Mouse (Mus musculus) urinary bladder, postnatal 25 days (tissue): ENCODE measurements around the gene Ube2f.

Experiments
- DNase-seq: peaks from one replicate; pipeline ENCODE4 v3.0.0; 2022; ENCODE audit warnings: low spot score

Gene Ube2f

GRCm38 (mm10) chr1:91249564-91250414 is at the start of gene Ube2f:
TSS of gene Ube2f (plus strand) at chr1:91250304.
- peak; percentile 82 for DNase-seq

GRCm38 (mm10) chr1:91201122-91201521 is 49.0 kb upstream of the Ube2f start:
- DNase-seq = no peak

- DNase-seq = no peak
Measured at GRCm38 (mm10) chr1:91204221-91204765, 45.8 kb upstream of the Ube2f start.

GRCm38 (mm10) chr1:91205651-91206050 is 44.5 kb upstream of the Ube2f start:
- DNase-seq = no peak

GRCm38 (mm10) chr1:91206336-91206735 is 43.8 kb upstream of the Ube2f start:
- no peak for DNase-seq

- no peak for DNase-seq
Measured at GRCm38 (mm10) chr1:91206873-91207272, 43.2 kb upstream of the Ube2f start.

- DNase-seq = no peak
Measured at GRCm38 (mm10) chr1:91207334-91208074, 42.6 kb upstream of the Ube2f start.

GRCm38 (mm10) chr1:91209343-91209742 is 40.8 kb upstream of the Ube2f start:
- DNase-seq = no peak

- DNase-seq = peak; percentile 22
Measured at GRCm38 (mm10) chr1:91209785-91210184, 40.3 kb upstream of the Ube2f start.

GRCm38 (mm10) chr1:91211099-91211498 is 39.0 kb upstream of the Ube2f start:
- peak; percentile 50 for DNase-seq

- DNase-seq = no peak
Measured at GRCm38 (mm10) chr1:91211591-91212008, 38.5 kb upstream of the Ube2f start.

- DNase-seq = no peak
Measured at GRCm38 (mm10) chr1:91215264-91215663, 34.8 kb upstream of the Ube2f start.

GRCm38 (mm10) chr1:91215981-91216380 is 34.1 kb upstream of the Ube2f start:
- no peak for DNase-seq

- no peak for DNase-seq
Measured at GRCm38 (mm10) chr1:91216504-91217267, 33.4 kb upstream of the Ube2f start.

GRCm38 (mm10) chr1:91219641-91220321 is 30.3 kb upstream of the Ube2f start:
- peak; percentile 26 for DNase-seq

- no peak for DNase-seq
Measured at GRCm38 (mm10) chr1:91220322-91220672, 29.8 kb upstream of the Ube2f start.

GRCm38 (mm10) chr1:91226562-91226961 is 23.5 kb upstream of the Ube2f start:
- no peak for DNase-seq

GRCm38 (mm10) chr1:91227381-91228054 is 22.6 kb upstream of the Ube2f start:
- no peak for DNase-seq

GRCm38 (mm10) chr1:91231142-91231541 is 19.0 kb upstream of the Ube2f start:
- DNase-seq = no peak

GRCm38 (mm10) chr1:91231896-91232295 is 18.2 kb upstream of the Ube2f start:
- DNase-seq = no peak

GRCm38 (mm10) chr1:91235395-91235794 is 14.7 kb upstream of the Ube2f start:
- no peak for DNase-seq
